Comparison of ENCODE assay signal across 8 mouse cellular contexts in genomic region chr4:108780864-108781205, GRCm38 (mm10). TPM values are rescaled to one million over a fixed set of nuclear protein-coding genes. Genes with fewer than 3 reads are reported as not detected.
DNase-seq lines count a peak whose midpoint lies in the region; ATAC-seq and TF ChIP-seq lines count a peak whose summit lies in the region.

No protein-coding gene starts in this region.

- no peak for ATAC-seq in lung, embryonic 14.5 days (ENCODE audit: insufficient read depth)
- ATAC-seq in embryonic facial prominence, embryonic 14.5 days (ENCODE audit: low read depth) = no peak
- no peak for ATAC-seq in intestine, postnatal 0 days
- no peak for ATAC-seq in neural tube, embryonic 15.5 days (ENCODE audit: low FRiP score)

- under 1% methylated on average over 19 of the region's 20 CpGs for WGBS in lung, embryonic 14.5 days
- 0% methylated on average over 15 of the region's 20 CpGs for WGBS in embryonic facial prominence, embryonic 14.5 days
- 0% methylated on average over 15 of the region's 20 CpGs for WGBS in intestine, postnatal 0 days
- WGBS in neural tube, embryonic 15.5 days = 1% methylated on average over 18 of the region's 20 CpGs

- H3K9me3 ChIP-seq in lung, embryonic 14.5 days (ENCODE audit: low read depth, low read length) = no peaks in the 10 kb centered on the region
- H3K9me3 ChIP-seq in embryonic facial prominence, embryonic 14.5 days (ENCODE audit: control insufficient read depth, low read length) = no peaks in the 10 kb centered on the region
- no peaks in the 10 kb centered on the region for H3K9me3 ChIP-seq in intestine, postnatal 0 days (ENCODE audit: control insufficient read depth)
- no peaks in the 10 kb centered on the region for H3K9me3 ChIP-seq in neural tube, embryonic 15.5 days (replicated peaks)

- H3K4me1 ChIP-seq in lung, embryonic 14.5 days (ENCODE audit: insufficient read depth) = no peaks in the 10 kb centered on the region
- peaks cover 3% of the 10 kb centered on the region; the same call in 1 of the 2 replicates for H3K4me1 ChIP-seq in embryonic facial prominence, embryonic 14.5 days (ENCODE audit: control insufficient read depth, insufficient read depth, low read length)
- H3K4me1 ChIP-seq in intestine, postnatal 0 days (replicated peaks; ENCODE audit: control insufficient read depth, insufficient read depth, low read length) = no peaks in the 10 kb centered on the region
- peaks cover 13% of the 10 kb centered on the region for H3K4me1 ChIP-seq in neural tube, embryonic 15.5 days

- H3K4me2 ChIP-seq in lung, embryonic 14.5 days = peak overlapping the region; percentile 75
- H3K4me2 ChIP-seq in embryonic facial prominence, embryonic 14.5 days (ENCODE audit: low read depth, low read length) = peak overlapping the region; percentile 56
- peak overlapping the region; percentile 90 for H3K4me2 ChIP-seq in intestine, postnatal 0 days (replicated peaks; ENCODE audit: low read depth)
- H3K4me2 ChIP-seq in neural tube, embryonic 15.5 days = peak overlapping the region; percentile 64

- no peaks in the 10 kb centered on the region for H3K27me3 ChIP-seq in lung, embryonic 14.5 days (ENCODE audit: insufficient read depth, low read length)
- no peaks in the 10 kb centered on the region for H3K27me3 ChIP-seq in embryonic facial prominence, embryonic 14.5 days (replicated peaks; ENCODE audit: control insufficient read depth, insufficient read depth, low read length)
- no peaks in the 10 kb centered on the region for H3K27me3 ChIP-seq in intestine, postnatal 0 days (replicated peaks; ENCODE audit: control insufficient read depth, insufficient read depth, low read length)
- no peaks in the 10 kb centered on the region for H3K27me3 ChIP-seq in neural tube, embryonic 15.5 days (replicated peaks)

- H3K9ac ChIP-seq in lung, embryonic 14.5 days = peak overlapping the region; percentile 99
- H3K9ac ChIP-seq in embryonic facial prominence, embryonic 14.5 days (ENCODE audit: low read depth, low read length) = peak overlapping the region; percentile 99
- H3K9ac ChIP-seq in intestine, postnatal 0 days (ENCODE audit: low read depth, low read length) = peak overlapping the region; percentile 99
- peak overlapping the region; percentile 99 for H3K9ac ChIP-seq in neural tube, embryonic 15.5 days (replicated peaks)

- H3K36me3 ChIP-seq in lung, embryonic 14.5 days (ENCODE audit: insufficient read depth) = no peaks in the 10 kb centered on the region
- H3K36me3 ChIP-seq in embryonic facial prominence, embryonic 14.5 days (ENCODE audit: control insufficient read depth, insufficient read depth, low read length) = no peaks in the 10 kb centered on the region
- no peaks in the 10 kb centered on the region for H3K36me3 ChIP-seq in intestine, postnatal 0 days (ENCODE audit: control insufficient read depth, insufficient read depth)
- no peaks in the 10 kb centered on the region for H3K36me3 ChIP-seq in neural tube, embryonic 15.5 days

- DNase-seq in lung, embryonic 14.5 days = no peak
- DNase-seq in lung, postnatal 10 days = no peak
- DNase-seq in embryonic facial prominence, embryonic 14.5 days (ENCODE audit: low spot score) = no peak
- no peak for DNase-seq in right cerebral cortex, adult 18-20 months
- no peak for DNase-seq in adrenal gland, postnatal 14 days
- no peak for DNase-seq in urinary bladder, postnatal 36 days (ENCODE audit: low spot score in 2 of 2)

- peak overlapping the region; percentile 99 for H3K27ac ChIP-seq in lung, embryonic 14.5 days (ENCODE audit: low read depth)
- H3K27ac ChIP-seq in embryonic facial prominence, embryonic 14.5 days (replicated peaks; ENCODE audit: low read depth, low read length) = peak overlapping the region; percentile 97
- peak overlapping the region; percentile 98 for H3K27ac ChIP-seq in intestine, postnatal 0 days (ENCODE audit: low read depth, low read length)
- H3K27ac ChIP-seq in neural tube, embryonic 15.5 days (replicated peaks) = peak overlapping the region; percentile 97

- H3K4me3 ChIP-seq in lung, embryonic 14.5 days (ENCODE audit: low read depth, low read length) = peak overlapping the region; percentile 85
- peak overlapping the region; percentile 93 for H3K4me3 ChIP-seq in embryonic facial prominence, embryonic 14.5 days (ENCODE audit: low read depth, low read length)
- peak overlapping the region; percentile 96 for H3K4me3 ChIP-seq in intestine, postnatal 0 days (ENCODE audit: low read depth, low read length)
- peak overlapping the region; percentile 96 for H3K4me3 ChIP-seq in neural tube, embryonic 15.5 days (replicated peaks)

- TF ChIP-seq CTCF in lung, embryonic 14.5 days (IDR thresholded peaks at IDR 0.05; ENCODE audit: low read depth) = no peak
- TF ChIP-seq CTCF in intestine, postnatal 0 days (IDR thresholded peaks at IDR 0.05; ENCODE audit: low read depth) = no peak

RNA-seq across cellular contexts. Expression of gene Zfyve9, which starts 0.2 kb away (rescaled TPM):
- polyA plus RNA-seq in lung, embryonic 14.5 days (2014; fragmentation: Nextera tagmentation; extraction: Ambion mirVana) = 5.2 and 5.5 TPM in 2 replicates
- polyA plus RNA-seq in embryonic facial prominence, embryonic 14.5 days (2014; fragmentation: Nextera tagmentation; extraction: Ambion mirVana) = 4.6 and 4.7 TPM in 2 replicates
- 5.0 and 6.1 TPM in 2 replicates for polyA plus RNA-seq in intestine, postnatal 0 days (2015; fragmentation: Nextera tagmentation; extraction: Ambion mirVana)
- 6.9 and 7.7 TPM in 2 replicates for polyA plus RNA-seq in neural tube, embryonic 15.5 days (2015; fragmentation: Nextera tagmentation; extraction: Ambion mirVana)
- 22.7 and 24.0 TPM in 2 replicates for total RNA-seq in adrenal gland, postnatal 14 days (2021)

RNA-seq across cellular contexts. Expression of gene Btf3l4, which starts 52.6 kb away (rescaled TPM):
- 167 and 176 TPM in 2 replicates for polyA plus RNA-seq in lung, embryonic 14.5 days (2014; fragmentation: Nextera tagmentation; extraction: Ambion mirVana)
- polyA plus RNA-seq in embryonic facial prominence, embryonic 14.5 days (2014; fragmentation: Nextera tagmentation; extraction: Ambion mirVana) = 141 and 158 TPM in 2 replicates
- 94.8 and 101 TPM in 2 replicates for polyA plus RNA-seq in intestine, postnatal 0 days (2015; fragmentation: Nextera tagmentation; extraction: Ambion mirVana)
- polyA plus RNA-seq in neural tube, embryonic 15.5 days (2015; fragmentation: Nextera tagmentation; extraction: Ambion mirVana) = 150 and 152 TPM in 2 replicates
- total RNA-seq in adrenal gland, postnatal 14 days (2021) = 116 and 127 TPM in 2 replicates

RNA-seq across cellular contexts. Expression of gene Txndc12, which starts 53.6 kb away (rescaled TPM):
- polyA plus RNA-seq in lung, embryonic 14.5 days (2014; fragmentation: Nextera tagmentation; extraction: Ambion mirVana) = 129 and 131 TPM in 2 replicates
- 103 and 107 TPM in 2 replicates for polyA plus RNA-seq in embryonic facial prominence, embryonic 14.5 days (2014; fragmentation: Nextera tagmentation; extraction: Ambion mirVana)
- polyA plus RNA-seq in intestine, postnatal 0 days (2015; fragmentation: Nextera tagmentation; extraction: Ambion mirVana) = 52.3 and 52.7 TPM in 2 replicates
- polyA plus RNA-seq in neural tube, embryonic 15.5 days (2015; fragmentation: Nextera tagmentation; extraction: Ambion mirVana) = 72.7 and 77.8 TPM in 2 replicates
- 63.8 and 73.9 TPM in 2 replicates for total RNA-seq in adrenal gland, postnatal 14 days (2021)
